ENCODE assay signal across 11 mouse cellular contexts in the genomic region with DNA sequence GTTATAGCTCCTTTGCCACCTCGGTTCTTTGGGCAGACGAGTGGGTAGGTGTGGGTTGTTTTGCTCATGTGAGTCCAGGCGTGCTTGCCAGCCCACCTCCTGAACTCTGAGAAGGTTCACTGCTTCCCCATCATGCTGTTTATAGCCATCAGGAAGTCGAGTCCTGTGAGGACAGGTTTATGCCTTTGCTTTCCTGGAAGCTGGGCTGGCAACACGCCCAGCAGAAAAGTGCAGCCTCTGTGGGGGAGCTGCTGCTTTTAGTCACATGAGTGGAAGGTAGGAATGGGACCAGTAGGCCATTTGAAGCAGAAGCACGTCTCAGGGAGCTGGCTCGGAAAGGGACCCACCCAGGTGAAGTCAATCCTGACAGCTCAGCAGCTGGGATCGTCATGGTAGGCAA. TPM values are rescaled to one million over a fixed set of nuclear protein-coding genes. Genes with fewer than 3 reads are reported as not detected.
DNase-seq lines count a peak whose midpoint lies in the region; ATAC-seq and TF ChIP-seq lines count a peak whose summit lies in the region.
"Had no signal": no experiment of that assay in that cellular context is flagged by ENCODE, and none has a peak within 500 bp of the region (broad histone marks: within the 10 kb centered on the region; RNA-seq: fewer than 3 reads in every experiment).

No protein-coding gene starts in this region.

- H3K36me3 ChIP-seq in heart, postnatal 0 days (replicated peaks; ENCODE audit: control insufficient read depth, insufficient read depth, low read length): peaks cover 11% of the 10 kb centered on the region
- H3K36me3 ChIP-seq in forebrain, embryonic 13.5 days (ENCODE audit: poor library complexity, severe bottlenecking): peaks cover 44% of the 10 kb centered on the region; the same call in 1 of the 2 replicates

- H3K4me1 ChIP-seq in heart, postnatal 0 days (ENCODE audit: control insufficient read depth, insufficient read depth): peaks cover 22% of the 10 kb centered on the region
- H3K4me1 ChIP-seq in forebrain, embryonic 13.5 days: peaks cover 38% of the 10 kb centered on the region

- H3K9ac ChIP-seq in heart, postnatal 0 days (replicated peaks; ENCODE audit: low read depth, low read length): no peak overlapping the region
- no peak overlapping the region for H3K9ac ChIP-seq in forebrain, embryonic 13.5 days
- H3K9ac ChIP-seq: embryonic facial prominence, embryonic 15.5 days; limb, embryonic 15.5 days had no signal

- H3K27me3 ChIP-seq in heart, postnatal 0 days (ENCODE audit: control insufficient read depth, insufficient read depth, low read length): no peaks in the 10 kb centered on the region
- H3K27me3 ChIP-seq in forebrain, embryonic 13.5 days: no peaks in the 10 kb centered on the region
- H3K27me3 ChIP-seq: embryonic facial prominence, embryonic 15.5 days; limb, embryonic 15.5 days had no signal

- H3K9me3 ChIP-seq in heart, postnatal 0 days (replicated peaks; ENCODE audit: control insufficient read depth, low read length): no peaks in the 10 kb centered on the region
- H3K9me3 ChIP-seq in forebrain, embryonic 13.5 days (replicated peaks): no peaks in the 10 kb centered on the region
- H3K9me3 ChIP-seq: embryonic facial prominence, embryonic 15.5 days; limb, embryonic 15.5 days had no signal

- H3K4me2 ChIP-seq in heart, postnatal 0 days (ENCODE audit: low read depth, low read length): peak overlapping the region; percentile 15; the same call in 1 of the 2 replicates
- H3K4me2 ChIP-seq in forebrain, embryonic 13.5 days: no peak overlapping the region
- H3K4me2 ChIP-seq: embryonic facial prominence, embryonic 15.5 days; limb, embryonic 15.5 days had no signal

- DNase-seq in cerebellum, adult 9-10 months: peak; percentile 57
- DNase-seq in cerebellum, postnatal 10 days: no peak
- DNase-seq in MN1 (ENCODE audit: low spot score): peak; percentile 62
- DNase-seq in heart, postnatal 0 days (ENCODE audit: low spot score): peak; percentile 48
- DNase-seq in kidney, postnatal 14 days: peak; percentile 94
- DNase-seq in left cerebral cortex, adult 11 months (ENCODE audit: low spot score): no peak
- DNase-seq in right cerebral cortex, postnatal 14 days: no peak

- TF ChIP-seq CTCF in heart, postnatal 0 days (IDR thresholded peaks at IDR 0.05; ENCODE audit: low read depth): no peak

- ATAC-seq in heart, postnatal 0 days (ENCODE audit: insufficient read depth, low read depth): peak; percentile 84
- no peak for ATAC-seq in forebrain, embryonic 13.5 days

- TF ChIP-seq EP300 in heart, postnatal 0 days (IDR thresholded peaks at IDR 0.05; ENCODE audit: low read depth): 0 out of 2 replicates have a peak, but pooled peaks have one; percentile 64

- H3K27ac ChIP-seq in heart, postnatal 0 days (ENCODE audit: low read depth): peak overlapping the region; percentile 40
- H3K27ac ChIP-seq in forebrain, embryonic 13.5 days: no peak overlapping the region
- H3K27ac ChIP-seq: embryonic facial prominence, embryonic 15.5 days; limb, embryonic 15.5 days had no signal

- WGBS in heart, postnatal 0 days: 17% methylated on average over 8 of the region's 8 CpGs
- WGBS in forebrain, embryonic 13.5 days: 80% methylated on average over 8 of the region's 8 CpGs

- H3K4me3 ChIP-seq in heart, postnatal 0 days (ENCODE audit: low read depth, low read length): no peak overlapping the region
- H3K4me3 ChIP-seq in forebrain, embryonic 13.5 days: no peak overlapping the region
- H3K4me3 ChIP-seq: embryonic facial prominence, embryonic 15.5 days; limb, embryonic 15.5 days; myocyte had no signal

RNA-seq across cellular contexts. Expression of a gene that starts 11.5 kb away (rescaled TPM):
- total RNA-seq in heart, postnatal 0 days (2014; rRNA removed; ENCODE audit: low replicate concordance): 31.5 and 39.8 TPM in 2 replicates
- 2.7 and 3.2 TPM in 2 replicates for polyA plus RNA-seq in heart, postnatal 0 days (2015; fragmentation: Nextera tagmentation; extraction: Ambion mirVana)
- polyA plus RNA-seq in forebrain, embryonic 13.5 days (2015; fragmentation: Nextera tagmentation; extraction: Ambion mirVana): 5.2 and 5.4 TPM in 2 replicates

Comparison
In these comparisons a context has a peak if more than half of its experiments do, and no peak if none do; other contexts are left out.
1. DNase-seq: peak in cerebellum, adult 9-10 months (single experiment), MN1 (single experiment), heart, postnatal 0 days (single experiment) and kidney, postnatal 14 days (single experiment); none in cerebellum, postnatal 10 days (0 of 2), left cerebral cortex, adult 11 months (single experiment) and right cerebral cortex, postnatal 14 days (single experiment).